Mouse (Mus musculus): ENCODE results near the gene Icos.

DNA sequence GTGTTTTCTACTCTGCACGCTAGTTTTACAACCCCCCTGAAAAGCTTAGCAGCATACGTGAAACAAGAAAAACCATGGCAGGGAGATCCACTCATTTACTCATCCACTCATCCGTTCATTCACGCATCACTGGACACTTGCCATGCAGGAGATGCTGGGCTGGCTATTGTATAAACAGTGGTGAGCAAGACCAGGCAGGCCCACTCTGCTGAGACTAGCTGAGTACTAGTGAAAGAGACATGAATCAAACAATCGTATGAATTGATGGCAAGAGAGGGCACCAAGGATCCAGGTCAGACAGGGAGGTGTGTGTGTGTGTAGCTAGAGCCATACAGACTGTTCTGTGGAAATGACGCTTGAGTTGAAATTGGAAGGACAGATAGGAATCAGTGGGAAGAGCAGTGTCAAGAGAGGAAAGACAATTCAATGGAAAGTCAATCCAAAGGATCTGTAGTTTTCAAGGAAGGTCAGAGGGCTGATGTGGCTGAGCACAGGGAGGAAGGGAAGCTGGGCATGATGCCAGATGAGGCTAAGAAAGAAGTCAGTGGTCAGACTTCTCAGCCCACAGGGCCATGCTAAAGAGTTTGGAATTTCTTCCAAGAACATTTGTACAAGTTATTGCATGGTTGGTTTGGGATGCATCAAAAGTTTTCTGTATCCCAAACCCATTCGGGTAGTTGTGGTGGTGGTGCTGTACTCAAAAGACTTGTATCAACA is 1.6 kb downstream of the Icos start:
- TF ChIP-seq MAFK (IDR thresholded peaks at IDR 0.05; ENCODE audit: insufficient read depth, low read depth, low read length): no peak
- TF ChIP-seq ZNF384 (IDR thresholded peaks at IDR 0.05; ENCODE audit: low read depth, low read length): no peak
- TF ChIP-seq CHD2 (IDR thresholded peaks at IDR 0.05; ENCODE audit: low read depth, low read length): no peak
- no peak for TF ChIP-seq HCFC1 (IDR thresholded peaks at IDR 0.05; ENCODE audit: borderline replicate concordance, insufficient read depth, low read length)
- no peak for TF ChIP-seq ZC3H11A (IDR thresholded peaks at IDR 0.05; ENCODE audit: borderline replicate concordance, low read depth, low read length)
